Mouse (Mus musculus) thymus, adult 2 months (tissue): ENCODE data around the gene Slc31a2.

Source experiments
- CTCF ChIP-seq: fragments of 200-500 bp; IDR thresholded peaks from 2 replicates; pipeline ENCODE4 v1.5.1; 2012; ENCODE audit warnings: mild to moderate bottlenecking, control low read depth, low read length, moderate library complexity, borderline replicate concordance; ENCODE audit not compliant: control insufficient read depth, poor library complexity, insufficient read depth; ENCODE audit errors: extremely low read depth
- POLR2A ChIP-seq: fragments of 200-500 bp; IDR thresholded peaks from 2 replicates; pipeline ENCODE4 v1.6.1; 2012; ENCODE audit warnings: mild to moderate bottlenecking, low read length, control low read depth, moderate library complexity; ENCODE audit not compliant: control insufficient read depth, poor library complexity, insufficient read depth; ENCODE audit errors: extremely low read depth

DNA sequence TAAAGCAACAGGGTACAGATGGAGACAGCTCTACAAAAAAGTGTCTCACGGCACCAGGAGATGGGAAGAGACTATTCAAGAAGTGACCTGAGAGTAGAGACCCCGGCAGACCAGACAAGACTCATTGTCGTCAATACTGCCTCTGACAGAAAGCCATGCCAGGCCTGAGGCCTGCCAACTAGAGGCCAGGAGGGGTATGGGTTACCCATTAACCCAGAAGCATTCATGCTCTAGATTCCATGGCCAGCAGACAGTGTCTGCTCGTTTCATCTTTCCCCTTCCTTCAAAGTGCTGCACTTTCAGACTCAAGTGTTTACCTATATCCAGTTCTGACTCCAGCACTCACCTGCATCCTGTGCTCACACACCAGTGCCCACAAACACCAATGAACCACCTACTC, 15.7 kb downstream of the Slc31a2 start:
- no peak for TF ChIP-seq CTCF
- TF ChIP-seq POLR2A: no peak
